Mouse (Mus musculus) midbrain, postnatal 0 days (tissue): Measurements from ENCODE around the gene Gtf3c5. TPM values are rescaled to one million over a fixed set of nuclear protein-coding genes. Genes with fewer than 3 reads are reported as not detected.

Experiments used
- ATAC-seq: fragments of 200-750 bp; cut with Nextera tagmentation; 2 replicates; pipeline ENCODE4 v1.8.0; 2017; ENCODE audit warnings: moderate number of reproducible peaks, mild to moderate bottlenecking, moderate TSS enrichment, moderate library complexity; ENCODE audit not compliant: low FRiP score
- DNase-seq: peaks from one replicate; pipeline ENCODE4 v3.0.0-alpha.2; 2015; ENCODE audit warnings: low spot score
- H3K27ac ChIP-seq: fragments of 300-500 bp; sonication (generic); 2 replicates; pipeline ENCODE4 v1.5.1; 2014; ENCODE audit warnings: low read depth, mild to moderate bottlenecking, low read length, mixed read lengths
- H3K27me3 ChIP-seq: fragments of 300-500 bp; sonication (generic); 2 replicates; pipeline ENCODE4 v1.6.1; 2014; ENCODE audit warnings: low read length, control low read depth, mixed read lengths; ENCODE audit not compliant: insufficient read depth
- H3K36me3 ChIP-seq: fragments of 300-500 bp; sonication (generic); 2 replicates; pipeline ENCODE4 v1.6.1; 2014; ENCODE audit warnings: low read length, control low read depth, mixed read lengths; ENCODE audit not compliant: insufficient read depth
- H3K4me1 ChIP-seq: fragments of 300-500 bp; sonication (generic); 2 replicates; pipeline ENCODE4 v1.6.1; 2014; ENCODE audit warnings: mild to moderate bottlenecking, control low read depth, antibody characterized with exemption, low read length, mixed read lengths; ENCODE audit not compliant: insufficient read depth
- H3K4me2 ChIP-seq: fragments of 300-500 bp; sonication (generic); 2 replicates; pipeline ENCODE4 v1.6.1; 2014; ENCODE audit warnings: low read depth, mild to moderate bottlenecking, low read length, mixed read lengths; ENCODE audit not compliant: poor library complexity, severe bottlenecking
- H3K4me3 ChIP-seq: fragments of 300-500 bp; sonication (generic); 2 replicates; pipeline ENCODE4 v1.5.1; 2014; ENCODE audit warnings: low read depth, mild to moderate bottlenecking, low read length, moderate library complexity
- H3K9ac ChIP-seq: fragments of 300-500 bp; sonication (generic); replicated peaks from 2 replicates; pipeline ENCODE4 v1.6.1; 2014; ENCODE audit warnings: mild to moderate bottlenecking, low read length, moderate library complexity, mixed read lengths; ENCODE audit not compliant: poor library complexity, severe bottlenecking
- H3K9me3 ChIP-seq: fragments of 300-500 bp; sonication (generic); 2 replicates; pipeline ENCODE4 v1.6.1; 2016; ENCODE audit warnings: low read length, control low read depth
- CTCF ChIP-seq: IDR thresholded peaks from 2 replicates; pipeline ENCODE4 v1.5.1; 2016; ENCODE audit warnings: antibody characterized with exemption, mild to moderate bottlenecking
- WGBS: fragments of 180-500 bp; shearing (Covaris S2); extraction: QIAGEN DNeasy Blood & Tissue Kit; methylation state at CpG from one replicate; pipeline ENCODE4 v1.1.7; 2014; 5-methylcytosine and 5-hydroxymethylcytosine counted together
- microRNA-seq: library from miRNA; unstranded; fragments of <30 nt; microRNA quantifications from one replicate; pipeline ENCODE4, GENCODE M21; 2016; ENCODE audit warnings: borderline number of aligned reads
- polyA plus RNA-seq: library from polyadenylated mRNA; unstranded; fragments of >200 nt; fragmentation: Nextera tagmentation; extraction: Ambion mirVana; gene quantifications from 2 replicates; pipeline ENCODE4 v1.2.1, GENCODE M21; 2015
- total RNA-seq: library from RNA; depleted of rRNA; stranded (reverse); fragments of >200 nt; gene quantifications from 2 replicates; pipeline ENCODE4 v1.2.3, GENCODE M21; 2014; rRNA removed

The Gtf3c5 gene
- total and polyA plus RNA-seq, 2 experiments from 2014 or later: 23.3 to 33.5 TPM

- Histone ChIP-seq H3K27ac (peak overlapping the region; percentile 63; the same call in 1 of the 2 replicates), H3K4me3 (no peak overlapping the region), H3K4me2 (no peak overlapping the region), H3K36me3 (peaks cover 19% of the 10 kb centered on the region), H3K4me1 (peaks cover 26% of the 10 kb centered on the region; the same call in 1 of the 2 replicates), H3K27me3 (no peaks in the 10 kb centered on the region), H3K9me3 (no peaks in the 10 kb centered on the region), H3K9ac (no peak overlapping the region)
- peak; percentile 67 for ATAC-seq
- WGBS: 4% methylated on average over 5 of the region's 5 CpGs
- no peak for TF ChIP-seq CTCF
- DNase-seq: peak; percentile 92
These were observed 59.9 kb downstream of the Gtf3c5 start for GRCm38 (mm10) chr2:28523643-28524117.

DNA sequence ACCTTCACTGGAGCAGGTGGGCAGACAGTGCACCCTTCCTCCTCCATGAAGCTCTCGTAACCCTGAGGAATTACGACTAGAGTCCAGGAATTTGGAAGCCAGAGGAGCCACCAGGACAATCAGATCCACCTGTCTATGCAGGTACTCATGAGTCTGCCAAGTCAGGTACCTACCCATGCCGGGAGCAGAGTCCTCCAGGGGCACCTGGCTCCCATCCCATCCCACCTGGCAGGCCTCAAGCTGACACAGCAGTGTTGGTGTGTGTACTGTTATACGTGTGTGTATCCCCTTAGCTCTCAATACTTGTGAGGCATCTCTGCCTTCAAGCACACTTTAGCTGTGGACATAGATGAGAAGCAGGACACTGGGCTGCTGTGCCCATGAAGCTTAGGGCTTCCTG, 61.4 kb downstream of the Gtf3c5 start:
- H3K27ac ChIP-seq: peak overlapping the region; percentile 62

GRCm38 (mm10) chr2:28521571-28522151, 61.9 kb downstream of the Gtf3c5 start:
- TF ChIP-seq CTCF: no peak
- Histone ChIP-seq H3K27ac (peak overlapping the region; percentile 62), H3K9ac (no peak overlapping the region), H3K36me3 (peaks cover 13% of the 10 kb centered on the region), H3K4me1 (peaks cover 30% of the 10 kb centered on the region), H3K4me3 (no peak overlapping the region), H3K27me3 (no peaks in the 10 kb centered on the region), H3K9me3 (no peaks in the 10 kb centered on the region), H3K4me2 (no peak overlapping the region)
- 72% methylated on average over 6 of the region's 6 CpGs for WGBS
- peak; percentile 47 for ATAC-seq
- peak; percentile 71 for DNase-seq

More for the DNA sequence above, 61.4 kb downstream of the Gtf3c5 start:
- peaks cover 30% of the 10 kb centered on the region for H3K4me1 ChIP-seq
- peaks cover 15% of the 10 kb centered on the region for H3K36me3 ChIP-seq
- no peak overlapping the region for H3K4me3 ChIP-seq
- ATAC-seq (no peak), DNase-seq (no peak)
- no peak overlapping the region for H3K4me2 ChIP-seq
- no peaks in the 10 kb centered on the region for H3K9me3 ChIP-seq
- no peak for TF ChIP-seq CTCF
- no peak overlapping the region for H3K9ac ChIP-seq
- no peaks in the 10 kb centered on the region for H3K27me3 ChIP-seq
- 81% methylated on average over 4 of the region's 4 CpGs for WGBS

GRCm38 (mm10) chr2:28520581-28520980, 63.0 kb downstream of the Gtf3c5 start:
- DNase-seq (no peak), ATAC-seq (no peak)
- no peaks in the 10 kb centered on the region for H3K27me3 ChIP-seq
- no peaks in the 10 kb centered on the region for H3K9me3 ChIP-seq
- WGBS: 59% methylated on average over 5 of the region's 5 CpGs
- H3K4me1 ChIP-seq: peaks cover 32% of the 10 kb centered on the region
- no peak overlapping the region for H3K4me2 ChIP-seq
- H3K9ac ChIP-seq: peak overlapping the region; percentile 44; the same call in 1 of the 2 replicates
- peaks cover 10% of the 10 kb centered on the region; the same call in 1 of the 2 replicates for H3K36me3 ChIP-seq
- no peak for TF ChIP-seq CTCF
- no peak overlapping the region for H3K27ac ChIP-seq
- H3K4me3 ChIP-seq: no peak overlapping the region

GRCm38 (mm10) chr2:28518231-28518630, 65.3 kb downstream of the Gtf3c5 start:
- DNase-seq (peak; percentile 70), ATAC-seq (peak; percentile 28; the same call in 1 of the 2 replicates)
- WGBS: 0% methylated on average over 2 of the region's 2 CpGs
- peak overlapping the region; percentile 15; the same call in 1 of the 2 replicates for H3K9ac ChIP-seq
- no peaks in the 10 kb centered on the region for H3K27me3 ChIP-seq
- H3K9me3 ChIP-seq: no peaks in the 10 kb centered on the region
- no peak for TF ChIP-seq CTCF
- H3K36me3 ChIP-seq: peaks cover 10% of the 10 kb centered on the region; the same call in 1 of the 2 replicates
- peak overlapping the region; percentile 67 for H3K27ac ChIP-seq
- peak overlapping the region; percentile 13 for H3K4me2 ChIP-seq
- peaks cover 32% of the 10 kb centered on the region for H3K4me1 ChIP-seq
- H3K4me3 ChIP-seq: no peak overlapping the region

GRCm38 (mm10) chr2:28517206-28517909, 66.2 kb downstream of the Gtf3c5 start:
- DNase-seq (peak; percentile 73), ATAC-seq (no peak)
- Histone ChIP-seq H3K27me3 (no peaks in the 10 kb centered on the region), H3K4me3 (no peak overlapping the region), H3K36me3 (peaks cover 9% of the 10 kb centered on the region; the same call in 1 of the 2 replicates), H3K27ac (peak overlapping the region; percentile 67), H3K4me1 (peaks cover 32% of the 10 kb centered on the region), H3K9ac (no peak overlapping the region), H3K9me3 (no peaks in the 10 kb centered on the region), H3K4me2 (peak overlapping the region; percentile 13; the same call in 1 of the 2 replicates)
- TF ChIP-seq CTCF: peak; percentile 76
- 46% methylated on average over 5 of the region's 5 CpGs for WGBS

Small RNAs within 50 kb of the gene (microRNA-seq; reads per million reads assigned to microRNA genes)
- gene Gm22824: not detected

Other genes starting within 250 kb of the Gtf3c5 start
- 54.5 and 84.3 TPM in 2 replicates for gene Ppp1r26, start 137.0 kb downstream of the Gtf3c5 start, total RNA-seq
- 14.2 and 17.5 TPM in 2 replicates for gene Ppp1r26, start 137.0 kb downstream of the Gtf3c5 start, polyA plus RNA-seq
- 3.4 and 6.2 TPM in 2 replicates for gene 1700007K13Rik, start 117.4 kb downstream of the Gtf3c5 start, total RNA-seq
- gene 1700007K13Rik, start 117.4 kb downstream of the Gtf3c5 start, polyA plus RNA-seq: 5.4 and 5.8 TPM in 2 replicates
- 27.7 and 28.2 TPM in 2 replicates for gene Mrps2, start 115.7 kb downstream of the Gtf3c5 start, total RNA-seq
- 38.3 and 42.3 TPM in 2 replicates for gene Mrps2, start 115.7 kb downstream of the Gtf3c5 start, polyA plus RNA-seq
- gene Gbgt1, start 86.9 kb downstream of the Gtf3c5 start, total RNA-seq: 3.3 and 5.4 TPM in 2 replicates
- gene Gbgt1, start 86.9 kb downstream of the Gtf3c5 start, polyA plus RNA-seq: 0.75 and 0.81 TPM in 2 replicates
- gene Gm10134, start 77.7 kb downstream of the Gtf3c5 start, total RNA-seq: not detected in 2 replicates
- 3.6 and 4.0 TPM in 2 replicates for gene Gm10134, start 77.7 kb downstream of the Gtf3c5 start, polyA plus RNA-seq
- 212 and 292 TPM in 2 replicates for gene Ralgds, start 70.6 kb downstream of the Gtf3c5 start, total RNA-seq
- 82.1 and 84.6 TPM in 2 replicates for gene Ralgds, start 70.6 kb downstream of the Gtf3c5 start, polyA plus RNA-seq
- not detected in 2 replicates for gene Cel, start 20.3 kb downstream of the Gtf3c5 start, total RNA-seq
- gene Cel, start 20.3 kb downstream of the Gtf3c5 start, polyA plus RNA-seq: not detected in 2 replicates
- gene Gfi1b, start 38.2 kb upstream of the Gtf3c5 start, total RNA-seq: not detected in 2 replicates
- not detected in 2 replicates for gene Gfi1b, start 38.2 kb upstream of the Gtf3c5 start, polyA plus RNA-seq
- 41.3 and 42.9 TPM in 2 replicates for gene Tsc1, start 57.5 kb upstream of the Gtf3c5 start, total RNA-seq
- 19.5 and 22.9 TPM in 2 replicates for gene Tsc1, start 57.5 kb upstream of the Gtf3c5 start, polyA plus RNA-seq
- not detected in 2 replicates for gene Spaca9, start 116.0 kb upstream of the Gtf3c5 start, total RNA-seq
- gene Spaca9, start 116.0 kb upstream of the Gtf3c5 start, polyA plus RNA-seq: 2.5 and 2.7 TPM in 2 replicates
- 2.3 and 2.8 TPM in 2 replicates for gene Ak8, start 116.4 kb upstream of the Gtf3c5 start, total RNA-seq
- gene Ak8, start 116.4 kb upstream of the Gtf3c5 start, polyA plus RNA-seq: 4.9 and 5.3 TPM in 2 replicates